ENCODE assay signal across 8 mouse cellular contexts in the genomic region with DNA sequence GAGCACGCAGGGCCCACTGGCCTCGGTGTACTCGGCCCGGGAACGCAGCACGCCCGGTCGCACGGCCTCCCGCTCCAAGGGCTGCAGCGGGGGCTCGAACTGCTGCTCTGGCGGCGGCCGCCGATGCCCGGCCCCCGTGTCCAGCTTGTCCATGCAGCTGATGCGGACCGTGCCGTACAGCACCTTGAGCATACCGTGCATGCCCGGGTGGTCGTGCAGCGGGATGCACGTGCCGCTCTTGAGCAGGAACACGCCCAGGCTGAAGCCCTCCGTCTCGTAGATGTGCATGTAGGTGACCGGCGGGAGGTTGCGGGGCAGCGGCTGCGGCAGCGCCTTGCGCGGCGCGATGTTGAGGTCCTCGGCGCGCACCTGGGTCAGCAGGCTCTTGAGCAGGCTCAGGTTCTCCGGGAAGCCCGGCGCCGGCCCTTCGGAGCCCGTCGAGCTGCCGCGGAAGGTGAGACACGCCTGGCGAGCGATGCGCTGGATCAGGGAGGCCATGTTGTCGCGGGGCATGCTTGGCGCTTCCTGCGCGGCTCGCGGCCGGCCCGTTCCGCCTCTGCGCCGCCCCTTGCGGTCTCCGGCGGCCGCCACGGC. TPM values are rescaled to one million over a fixed set of nuclear protein-coding genes. Genes with fewer than 3 reads are reported as not detected.
A peak's percentile ranks its signal among the peaks of the same experiment; 100 is the strongest.
DNase-seq lines count a peak whose midpoint lies in the region; ATAC-seq and TF ChIP-seq lines count a peak whose summit lies in the region.

No protein-coding gene starts in this region.

- no peak for TF ChIP-seq POLR2A in bone marrow macrophage, adult 2 months (IDR thresholded peaks at IDR 0.05; ENCODE audit: borderline replicate concordance, low read depth, low read length)

- TF ChIP-seq CTCF in bone marrow macrophage, adult 2 months (IDR thresholded peaks at IDR 0.05; ENCODE audit: low read depth, low read length), result no peak
- no peak for TF ChIP-seq CTCF in lung, postnatal 0 days (IDR thresholded peaks at IDR 0.05)

- intact Hi-C loops in gastrocnemius, postnatal 14 days (cut with DNase I; ENCODE audit: low total_unique reads), result no loop called here

- peak overlapping the region; percentile 94 for H3K27ac ChIP-seq in bone marrow macrophage, adult 2 months (ENCODE audit: insufficient read depth, low read depth, low read length)
- H3K27ac ChIP-seq in kidney, embryonic 16.5 days (ENCODE audit: low read length), result peak overlapping the region; percentile 97
- peak overlapping the region; percentile 94 for H3K27ac ChIP-seq in lung, postnatal 0 days (ENCODE audit: low read length)

- H3K36me3 ChIP-seq in kidney, embryonic 16.5 days (ENCODE audit: insufficient read depth, low read length), result peaks cover 5% of the 10 kb centered on the region; the same call in 1 of the 2 replicates
- H3K36me3 ChIP-seq in lung, postnatal 0 days (ENCODE audit: insufficient read depth, low read length), result no peaks in the 10 kb centered on the region

- peak overlapping the region; percentile 94 for H3K4me2 ChIP-seq in kidney, embryonic 16.5 days (replicated peaks; ENCODE audit: low read depth, low read length)
- H3K4me2 ChIP-seq in lung, postnatal 0 days (replicated peaks; ENCODE audit: low read depth, low read length), result peak overlapping the region; percentile 97

- H3K9me3 ChIP-seq in kidney, embryonic 16.5 days (ENCODE audit: low read length), result no peaks in the 10 kb centered on the region
- no peaks in the 10 kb centered on the region for H3K9me3 ChIP-seq in lung, postnatal 0 days (ENCODE audit: low read length)

- peak; percentile 34 to 74 for DNase-seq in right cerebral cortex, adult 2 months (ENCODE audit: low spot score in 2 of 2)
- no peak for DNase-seq in right cerebral cortex, postnatal 25 days
- peak; percentile 54 for DNase-seq in gastrocnemius, postnatal 14 days
- DNase-seq in lung, postnatal 0 days (ENCODE audit: low spot score), result peak; percentile 63
- DNase-seq in right cerebral cortex, postnatal 14 days, result peak; percentile 62

- H3K4me3 ChIP-seq in bone marrow macrophage, adult 2 months (ENCODE audit: insufficient read depth, low read length), result peak overlapping the region; percentile 93
- peak overlapping the region; percentile 75 for H3K4me3 ChIP-seq in kidney, embryonic 16.5 days (ENCODE audit: low read length)
- peak overlapping the region; percentile 84 for H3K4me3 ChIP-seq in lung, postnatal 0 days (ENCODE audit: low read depth, low read length)

- ATAC-seq in kidney, embryonic 16.5 days (ENCODE audit: low FRiP score, low TSS enrichment), result peak; percentile 81
- peak; percentile 61 for ATAC-seq in lung, postnatal 0 days
- ATAC-seq in megakaryocyte progenitor cell, adult 5-6 weeks (replicated peaks; ENCODE audit: poor library complexity), result no peak

- WGBS in kidney, embryonic 16.5 days, result under 1% methylated on average over 72 of the region's 73 CpGs
- WGBS in lung, postnatal 0 days, result 0% methylated on average over 38 of the region's 73 CpGs

- peak overlapping the region; percentile 97 for H3K9ac ChIP-seq in kidney, embryonic 16.5 days (replicated peaks; ENCODE audit: low read length)
- H3K9ac ChIP-seq in lung, postnatal 0 days (replicated peaks; ENCODE audit: low read depth), result peak overlapping the region; percentile 76

- no peak for TF ChIP-seq EP300 in lung, postnatal 0 days (IDR thresholded peaks at IDR 0.05)

- no peaks in the 10 kb centered on the region for H3K27me3 ChIP-seq in kidney, embryonic 16.5 days (ENCODE audit: insufficient read depth, low read length)
- H3K27me3 ChIP-seq in lung, postnatal 0 days (replicated peaks; ENCODE audit: insufficient read depth, low read length), result no peaks in the 10 kb centered on the region

- peaks cover 18% of the 10 kb centered on the region for H3K4me1 ChIP-seq in bone marrow macrophage, adult 2 months (ENCODE audit: control insufficient read depth, insufficient read depth, low read length)
- peaks cover 29% of the 10 kb centered on the region for H3K4me1 ChIP-seq in kidney, embryonic 16.5 days (ENCODE audit: insufficient read depth, low read length)
- H3K4me1 ChIP-seq in lung, postnatal 0 days (ENCODE audit: insufficient read depth, low read depth, low read length), result peaks cover 9% of the 10 kb centered on the region

RNA-seq across cellular contexts. Expression of a gene that starts 0.4 kb away (rescaled TPM):
- 23.6 TPM in 2 replicates for polyA plus RNA-seq in bone marrow macrophage, adult 2 months (2012; ENCODE audit: insufficient read depth, insufficient read length, missing spikeins)
- 10 to 100 TPM; 17.7 to 20.8 TPM for total RNA-seq in gastrocnemius, postnatal 14 days (2021)
- polyA plus RNA-seq in kidney, embryonic 16.5 days (2015; fragmentation: Nextera tagmentation; extraction: Ambion mirVana), result 73.1 and 74.9 TPM in 2 replicates
- 27.9 and 31.8 TPM in 2 replicates for polyA plus RNA-seq in lung, postnatal 0 days (2015; fragmentation: Nextera tagmentation; extraction: Ambion mirVana)
- total RNA-seq in megakaryocyte progenitor cell, adult 5-6 weeks (2015), result 15.5 and 15.9 TPM in 2 replicates
- total RNA-seq in megakaryocyte progenitor cell, adult 5-6 weeks (2017), result 19.7 and 21.2 TPM in 2 replicates

RNA-seq across cellular contexts. Expression of a gene that starts 13.1 kb away (rescaled TPM):
- 3.6 and 5.8 TPM in 2 replicates for polyA plus RNA-seq in bone marrow macrophage, adult 2 months (2012; ENCODE audit: insufficient read depth, insufficient read length, missing spikeins)
- 1 to 10 TPM; 1.3 to 3.9 TPM for total RNA-seq in gastrocnemius, postnatal 14 days (2021)
- polyA plus RNA-seq in kidney, embryonic 16.5 days (2015; fragmentation: Nextera tagmentation; extraction: Ambion mirVana), result 0.64 and 1.1 TPM in 2 replicates
- polyA plus RNA-seq in lung, postnatal 0 days (2015; fragmentation: Nextera tagmentation; extraction: Ambion mirVana), result 2.1 and 2.6 TPM in 2 replicates
- 0.84 and 1.1 TPM in 2 replicates for total RNA-seq in megakaryocyte progenitor cell, adult 5-6 weeks (2015)
- total RNA-seq in megakaryocyte progenitor cell, adult 5-6 weeks (2017), result 1.9 and 2.2 TPM in 2 replicates
